Mouse (Mus musculus): Measurements from ENCODE around the gene Matn4. TPM values are rescaled to one million over a fixed set of nuclear protein-coding genes. Genes with fewer than 3 reads are reported as not detected.
"Not testable (repeated sequence)": the region's sequence is repeated elsewhere in the genome, so short reads cannot be mapped to it uniquely, and the experiment has no call there.

Gene Matn4
- polyA plus RNA-seq, 1 experiment from 2014 or later, result 192 TPM

DNA sequence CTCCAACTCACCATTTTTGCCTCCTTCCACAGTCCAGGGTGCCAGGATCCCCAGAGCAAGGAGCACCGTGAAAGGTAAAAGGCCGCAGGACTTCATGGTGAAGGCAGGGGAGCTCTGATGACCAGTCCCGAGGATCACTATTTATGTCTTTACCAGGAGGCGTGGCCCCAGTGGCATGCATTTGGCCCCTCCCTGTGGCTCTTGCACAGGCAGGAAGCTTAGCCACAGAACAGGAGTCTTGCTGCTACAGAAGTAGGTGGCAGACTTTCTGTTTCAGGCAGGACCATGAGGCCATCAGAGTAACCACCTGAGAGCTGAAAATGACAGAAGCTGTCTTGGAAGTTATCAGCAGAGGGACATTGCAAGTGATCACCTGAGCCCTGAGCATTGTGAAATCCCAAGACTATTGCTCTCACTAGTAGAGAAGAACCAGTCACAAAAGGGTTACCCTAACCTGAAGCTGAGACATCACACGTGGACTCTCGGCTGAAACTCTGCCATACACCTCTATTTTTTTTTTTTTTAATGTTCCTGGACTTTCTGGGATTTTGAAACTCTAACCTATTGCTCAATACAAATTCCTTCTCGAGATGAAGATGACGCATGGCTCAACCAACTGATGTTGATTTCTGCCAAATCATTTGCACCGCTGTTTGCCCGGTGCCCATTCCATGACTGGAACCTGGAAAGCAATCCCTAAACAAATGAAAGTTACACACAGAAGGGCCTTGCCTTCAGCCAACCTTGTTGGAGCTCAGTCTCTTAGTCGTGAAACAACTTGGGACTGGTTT is 48.6 kb downstream of the Matn4 start:
- H3K4me2 ChIP-seq (replicated peaks), result no peak overlapping the region
- 70% methylated on average over 11 of the region's 11 CpGs for WGBS

DNA sequence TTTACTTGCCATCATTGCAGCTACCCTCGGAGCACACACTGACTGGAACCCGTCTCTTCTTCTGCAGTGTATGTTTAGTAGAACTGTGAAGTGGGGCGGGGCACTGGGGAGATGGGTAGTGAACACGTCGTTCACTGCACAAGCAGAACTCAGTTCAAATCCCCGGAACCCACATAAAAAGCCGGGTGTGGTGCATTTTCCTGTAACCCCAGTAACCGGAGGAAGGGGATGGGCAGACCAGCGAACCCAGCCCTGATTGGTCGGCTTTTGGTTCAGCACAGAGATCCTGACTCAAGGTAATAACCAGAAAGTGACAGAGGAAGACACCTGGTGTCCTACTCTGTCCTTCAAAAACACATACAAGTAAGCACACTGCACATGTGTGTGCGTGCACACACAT is 51.6 kb downstream of the Matn4 start:
- 85% methylated on average over 11 of the region's 11 CpGs for WGBS
- Histone ChIP-seq H3K9me3 (no peaks in the 10 kb centered on the region), H3K27ac (no peak overlapping the region), H3K4me3 (no peak overlapping the region), H3K36me3 (no peaks in the 10 kb centered on the region), H3K4me1 (no peaks in the 10 kb centered on the region), H3K4me2 (replicated peaks) (no peak overlapping the region), H3K9ac (no peak overlapping the region), H3K27me3 (peaks cover 21% of the 10 kb centered on the region; the same call in 1 of the 2 replicates)
- no peak for ATAC-seq (ENCODE audit: low FRiP score, low read depth)

More for the DNA sequence above, 48.6 kb downstream of the Matn4 start:
- no peak overlapping the region for H3K27ac ChIP-seq
- H3K27me3 ChIP-seq, result peaks cover 25% of the 10 kb centered on the region
- no peak overlapping the region for H3K4me3 ChIP-seq
- H3K4me1 ChIP-seq, result no peaks in the 10 kb centered on the region
- H3K9ac ChIP-seq, result no peak overlapping the region
- H3K36me3 ChIP-seq, result no peaks in the 10 kb centered on the region
- no peaks in the 10 kb centered on the region for H3K9me3 ChIP-seq
- no peak for ATAC-seq (ENCODE audit: low FRiP score, low read depth)

DNA sequence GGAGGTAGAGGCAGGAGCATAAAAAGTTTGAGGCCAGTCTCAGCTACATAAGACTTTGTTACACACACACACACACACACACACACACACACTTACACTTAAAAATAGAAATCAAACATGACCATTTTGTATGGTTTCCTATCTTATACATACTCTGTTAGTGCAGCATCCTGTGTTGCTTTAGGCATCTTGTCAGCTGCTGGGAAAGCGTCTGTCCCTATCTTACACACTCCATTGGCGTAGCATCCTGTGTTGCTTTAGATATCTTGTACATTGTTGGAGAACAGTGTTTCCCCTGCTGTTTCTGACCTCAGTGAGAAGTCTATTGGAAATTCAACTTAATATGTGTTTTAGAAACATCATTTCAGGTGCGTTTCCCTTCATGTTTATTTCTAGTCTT is 52.3 kb downstream of the Matn4 start:
- no peak overlapping the region for H3K4me2 ChIP-seq (replicated peaks)
- no peak overlapping the region for H3K9ac ChIP-seq
- ATAC-seq (ENCODE audit: low FRiP score, low read depth), result no peak
- no peaks in the 10 kb centered on the region for H3K9me3 ChIP-seq
- no peak overlapping the region for H3K4me3 ChIP-seq
- H3K27me3 ChIP-seq, result peaks cover 21% of the 10 kb centered on the region; the same call in 1 of the 2 replicates
- 87% methylated on average over 3 of the region's 3 CpGs for WGBS
- no peaks in the 10 kb centered on the region for H3K36me3 ChIP-seq
- no peak overlapping the region for H3K27ac ChIP-seq
- H3K4me1 ChIP-seq, result no peaks in the 10 kb centered on the region

DNA sequence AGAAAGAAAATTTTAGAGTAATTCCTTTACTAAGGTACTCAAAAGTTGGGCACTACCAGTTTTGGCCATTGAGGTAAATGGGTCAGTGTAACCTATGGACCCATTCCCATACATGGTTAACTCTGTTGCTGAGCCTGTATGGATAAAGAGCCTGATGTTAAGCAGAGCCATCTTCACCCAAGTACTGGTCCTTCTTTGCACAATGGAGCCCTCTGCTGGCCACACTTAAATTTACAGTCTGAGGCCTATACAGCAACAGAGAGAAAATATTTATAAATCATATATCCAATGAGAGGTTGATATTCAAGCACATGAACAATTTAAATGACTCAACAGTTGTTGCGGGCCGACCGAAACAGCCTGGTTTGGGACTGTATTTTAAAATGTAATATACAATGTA is 56.0 kb downstream of the Matn4 start:
- H3K36me3 ChIP-seq, result no peaks in the 10 kb centered on the region
- peaks cover 10% of the 10 kb centered on the region; the same call in 1 of the 2 replicates for H3K27me3 ChIP-seq
- H3K27ac ChIP-seq, result no peak overlapping the region
- no peak overlapping the region for H3K4me3 ChIP-seq
- no peaks in the 10 kb centered on the region for H3K9me3 ChIP-seq
- H3K4me1 ChIP-seq, result no peaks in the 10 kb centered on the region
- H3K4me2 ChIP-seq (replicated peaks), result no peak overlapping the region
- WGBS, result 92% methylated on average over 3 of the region's 3 CpGs
- no peak for ATAC-seq (ENCODE audit: low FRiP score, low read depth)
- H3K9ac ChIP-seq, result no peak overlapping the region

DNA sequence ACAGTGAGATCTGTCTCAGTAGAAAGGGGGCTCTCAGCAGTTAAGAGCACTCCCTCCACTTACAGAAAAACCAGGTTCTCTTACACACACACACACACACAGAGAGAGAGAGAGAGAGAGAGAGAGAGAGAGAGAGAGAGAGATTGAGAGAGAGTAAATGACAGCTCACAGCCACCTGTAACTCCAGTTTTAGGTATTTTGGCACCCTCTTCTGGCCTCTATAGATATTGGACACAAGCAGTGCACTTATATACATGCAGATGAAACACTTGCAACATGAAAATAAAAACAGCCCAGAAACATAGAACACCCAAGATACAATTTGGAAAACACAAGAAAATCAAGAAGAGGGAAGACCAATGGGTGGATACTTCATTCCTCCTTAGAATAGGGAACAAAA is 57.3 kb downstream of the Matn4 start:
- H3K4me2 ChIP-seq (replicated peaks); H3K36me3 ChIP-seq; H3K4me3 ChIP-seq; H3K27ac ChIP-seq; H3K27me3 ChIP-seq; H3K4me1 ChIP-seq; H3K9me3 ChIP-seq; ATAC-seq (ENCODE audit: low FRiP score, low read depth); H3K9ac ChIP-seq: not testable (repeated sequence)

DNA sequence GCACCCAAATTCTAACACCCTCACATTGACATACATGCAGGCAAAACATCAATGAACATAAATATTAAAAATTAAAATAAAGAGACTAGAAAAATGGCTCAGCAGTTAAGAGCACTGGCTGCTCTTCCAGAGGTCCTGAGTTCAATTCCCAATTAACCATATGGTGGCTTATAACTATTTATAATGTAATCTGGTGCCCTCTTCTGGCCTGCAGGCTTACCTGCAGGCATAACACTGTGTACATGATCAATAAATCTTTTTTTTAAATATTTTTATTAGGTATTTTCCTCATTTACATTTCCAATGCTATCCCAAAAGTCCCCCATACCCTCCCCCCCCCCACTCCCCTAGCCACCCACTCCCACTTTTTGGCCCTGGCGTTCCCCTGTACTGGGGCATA is 61.2 kb downstream of the Matn4 start:
- WGBS, result 81% methylated on average over 1 of the region's 1 CpGs
- H3K9ac ChIP-seq; H3K4me3 ChIP-seq; H3K27ac ChIP-seq; ATAC-seq (ENCODE audit: low FRiP score, low read depth); H3K27me3 ChIP-seq; H3K36me3 ChIP-seq; H3K9me3 ChIP-seq; H3K4me2 ChIP-seq (replicated peaks); H3K4me1 ChIP-seq: not testable (repeated sequence)

Small RNA genes within 50 kb of the gene (microRNA-seq; reads per million reads assigned to microRNA genes)
- gene Mir7678, result not detected

Other genes with a start within 250 kb of the Matn4 start
- gene Kcns1, start 234.0 kb downstream of the Matn4 start, polyA plus RNA-seq (2015; fragmentation: Nextera tagmentation; extraction: Ambion mirVana), result 2.5 and 2.8 TPM in 2 replicates
- gene Wfdc5, start 222.4 kb downstream of the Matn4 start, polyA plus RNA-seq (2015; fragmentation: Nextera tagmentation; extraction: Ambion mirVana), result not detected in 2 replicates
- gene Wfdc12, start 214.6 kb downstream of the Matn4 start, polyA plus RNA-seq (2015; fragmentation: Nextera tagmentation; extraction: Ambion mirVana), result 0.51 TPM in 1 of 2 replicates, not detected in the other
- gene Wfdc15a, start 205.0 kb downstream of the Matn4 start, polyA plus RNA-seq (2015; fragmentation: Nextera tagmentation; extraction: Ambion mirVana), result not detected in 2 replicates
- gene Wfdc15b, start 183.5 kb downstream of the Matn4 start, polyA plus RNA-seq (2015; fragmentation: Nextera tagmentation; extraction: Ambion mirVana), result not detected in 2 replicates
- gene Svs2, start 166.7 kb downstream of the Matn4 start, polyA plus RNA-seq (2015; fragmentation: Nextera tagmentation; extraction: Ambion mirVana), result not detected in 2 replicates
- gene Svs3b, start 148.5 kb downstream of the Matn4 start, polyA plus RNA-seq (2015; fragmentation: Nextera tagmentation; extraction: Ambion mirVana), result not detected in 2 replicates
- not detected in 2 replicates for gene Svs4, start 126.7 kb downstream of the Matn4 start, polyA plus RNA-seq (2015; fragmentation: Nextera tagmentation; extraction: Ambion mirVana)
- not detected in 2 replicates for gene Svs3a, start 115.9 kb downstream of the Matn4 start, polyA plus RNA-seq (2015; fragmentation: Nextera tagmentation; extraction: Ambion mirVana)
- gene Svs6, start 88.4 kb downstream of the Matn4 start, polyA plus RNA-seq (2015; fragmentation: Nextera tagmentation; extraction: Ambion mirVana), result not detected in 2 replicates
- gene Svs5, start 72.4 kb downstream of the Matn4 start, polyA plus RNA-seq (2015; fragmentation: Nextera tagmentation; extraction: Ambion mirVana), result not detected in 2 replicates
- gene Slpi, start 16.1 kb downstream of the Matn4 start, polyA plus RNA-seq (2015; fragmentation: Nextera tagmentation; extraction: Ambion mirVana), result 3.2 and 3.8 TPM in 2 replicates
- 1.5 and 1.6 TPM in 2 replicates for gene Rbpjl, start 2.0 kb downstream of the Matn4 start, polyA plus RNA-seq (2015; fragmentation: Nextera tagmentation; extraction: Ambion mirVana)
- gene Sdc4, start 38.7 kb upstream of the Matn4 start, polyA plus RNA-seq (2015; fragmentation: Nextera tagmentation; extraction: Ambion mirVana), result 61.0 and 63.6 TPM in 2 replicates
- gene Sys1, start 51.8 kb upstream of the Matn4 start, polyA plus RNA-seq (2015; fragmentation: Nextera tagmentation; extraction: Ambion mirVana), result 65.2 and 66.6 TPM in 2 replicates
- 5.5 and 7.4 TPM in 2 replicates for gene Gm20458, start 55.8 kb upstream of the Matn4 start, polyA plus RNA-seq (2015; fragmentation: Nextera tagmentation; extraction: Ambion mirVana)
- gene Trp53tg5, start 68.6 kb upstream of the Matn4 start, polyA plus RNA-seq (2015; fragmentation: Nextera tagmentation; extraction: Ambion mirVana), result not detected in 2 replicates
- gene Dbndd2, start 80.9 kb upstream of the Matn4 start, polyA plus RNA-seq (2015; fragmentation: Nextera tagmentation; extraction: Ambion mirVana), result 1.4 and 2.3 TPM in 2 replicates
- 45.9 and 46.8 TPM in 2 replicates for gene Pigt, start 92.4 kb upstream of the Matn4 start, polyA plus RNA-seq (2015; fragmentation: Nextera tagmentation; extraction: Ambion mirVana)
- 30.4 and 36.0 TPM in 2 replicates for gene Wfdc2, start 157.3 kb upstream of the Matn4 start, polyA plus RNA-seq (2015; fragmentation: Nextera tagmentation; extraction: Ambion mirVana)
- gene Spint3, start 168.3 kb upstream of the Matn4 start, polyA plus RNA-seq (2015; fragmentation: Nextera tagmentation; extraction: Ambion mirVana), result not detected in 2 replicates
- gene Wfdc6a, start 180.3 kb upstream of the Matn4 start, polyA plus RNA-seq (2015; fragmentation: Nextera tagmentation; extraction: Ambion mirVana), result not detected in 2 replicates
- not detected in 2 replicates for gene Eppin, start 188.4 kb upstream of the Matn4 start, polyA plus RNA-seq (2015; fragmentation: Nextera tagmentation; extraction: Ambion mirVana)
- not detected in 2 replicates for gene Wfdc6b, start 208.4 kb upstream of the Matn4 start, polyA plus RNA-seq (2015; fragmentation: Nextera tagmentation; extraction: Ambion mirVana)
- gene Wfdc8, start 208.5 kb upstream of the Matn4 start, polyA plus RNA-seq (2015; fragmentation: Nextera tagmentation; extraction: Ambion mirVana), result not detected in 2 replicates
- gene Wfdc16, start 233.6 kb upstream of the Matn4 start, polyA plus RNA-seq (2015; fragmentation: Nextera tagmentation; extraction: Ambion mirVana), result not detected in 2 replicates